Mouse (Mus musculus) stomach, embryonic 14.5 days (tissue): ENCODE data around the gene Pknox1. TPM values are rescaled to one million over a fixed set of nuclear protein-coding genes. Genes with fewer than 3 reads are reported as not detected.

Source experiments
- ATAC-seq: fragments of 200-750 bp; cut with Nextera tagmentation; 2 replicates; pipeline ENCODE4 v1.8.0; 2017; ENCODE audit warnings: low read depth, moderate TSS enrichment; ENCODE audit not compliant: insufficient number of reproducible peaks, insufficient read depth, low FRiP score
- H3K27ac ChIP-seq: fragments of 300-500 bp; sonication (generic); 2 replicates; pipeline ENCODE4 v1.5.1; 2014; ENCODE audit warnings: mild to moderate bottlenecking, low read length, moderate library complexity, mixed read lengths
- H3K27me3 ChIP-seq: fragments of 300-500 bp; sonication (generic); 2 replicates; pipeline ENCODE4 v1.6.1; 2014; ENCODE audit warnings: low read length, control low read depth, mixed read lengths; ENCODE audit not compliant: control insufficient read depth, insufficient read depth
- H3K36me3 ChIP-seq: fragments of 300-500 bp; sonication (generic); 2 replicates; pipeline ENCODE4 v1.6.1; 2014; ENCODE audit warnings: mild to moderate bottlenecking, control low read depth, low read length, moderate library complexity, mixed read lengths; ENCODE audit not compliant: control insufficient read depth, insufficient read depth
- H3K4me1 ChIP-seq: fragments of 300-500 bp; sonication (generic); 2 replicates; pipeline ENCODE4 v1.6.1; 2014; ENCODE audit warnings: low read length, control low read depth, mixed read lengths; ENCODE audit not compliant: control insufficient read depth, insufficient read depth
- H3K4me2 ChIP-seq: fragments of 300-500 bp; sonication (generic); replicated peaks from 2 replicates; pipeline ENCODE4 v1.6.1; 2014; ENCODE audit warnings: low read depth, low read length, control low read depth
- H3K4me3 ChIP-seq: fragments of 300-500 bp; sonication (generic); 2 replicates; pipeline ENCODE4 v1.5.1; 2014; ENCODE audit warnings: low read depth, low read length, control low read depth
- H3K9ac ChIP-seq: fragments of 300-500 bp; sonication (generic); replicated peaks from 2 replicates; pipeline ENCODE4 v1.6.1; 2014; ENCODE audit warnings: low read depth, mild to moderate bottlenecking, control low read depth, low read length, moderate library complexity, mixed read lengths
- H3K9me3 ChIP-seq: fragments of 300-500 bp; sonication (generic); 2 replicates; pipeline ENCODE4 v1.6.1; 2016; ENCODE audit warnings: low read depth, low read length, control low read depth; ENCODE audit not compliant: control insufficient read depth
- WGBS: fragments of 180-500 bp; shearing (Covaris S2); extraction: QIAGEN DNeasy Blood & Tissue Kit; methylation state at CpG from one replicate; pipeline ENCODE4 v1.1.7; 2014; 5-methylcytosine and 5-hydroxymethylcytosine counted together
- polyA plus RNA-seq: library from polyadenylated mRNA; unstranded; fragments of >200 nt; fragmentation: Nextera tagmentation; extraction: Ambion mirVana; gene quantifications from 2 replicates; pipeline ENCODE4 v1.2.1, GENCODE M21; 2014

The Pknox1 gene
- polyA plus RNA-seq, 1 experiment from 2014 or later: 45.1 TPM

- Histone ChIP-seq H3K4me2 (no peak overlapping the region), H3K9ac (no peak overlapping the region), H3K4me3 (no peak overlapping the region), H3K4me1 (0 out of 2 replicates have a peak, but pooled peaks cover 4% of the 10 kb centered on the region), H3K27ac (no peak overlapping the region), H3K36me3 (no peaks in the 10 kb centered on the region), H3K9me3 (no peaks in the 10 kb centered on the region), H3K27me3 (no peaks in the 10 kb centered on the region)
- WGBS: 78% methylated on average over 10 of the region's 10 CpGs
- ATAC-seq: no peak
Observed at GRCm38 (mm10) chr17:31576394-31577175, 12.1 kb downstream of the Pknox1 start.

- no peak for ATAC-seq
- 50% methylated on average over 3 of the region's 3 CpGs for WGBS
- Histone ChIP-seq H3K27ac (no peak overlapping the region), H3K4me2 (no peak overlapping the region), H3K9me3 (no peaks in the 10 kb centered on the region), H3K4me3 (no peak overlapping the region), H3K9ac (no peak overlapping the region), H3K36me3 (no peaks in the 10 kb centered on the region), H3K4me1 (0 out of 2 replicates have a peak, but pooled peaks cover 4% of the 10 kb centered on the region), H3K27me3 (no peaks in the 10 kb centered on the region)
Observed at GRCm38 (mm10) chr17:31580344-31580743, 15.8 kb downstream of the Pknox1 start.

GRCm38 (mm10) chr17:31583185-31583584, 18.7 kb downstream of the Pknox1 start:
- no peaks in the 10 kb centered on the region for H3K27me3 ChIP-seq
- peaks cover 3% of the 10 kb centered on the region; the same call in 1 of the 2 replicates for H3K36me3 ChIP-seq
- 62% methylated on average over 3 of the region's 3 CpGs for WGBS
- H3K4me2 ChIP-seq: no peak overlapping the region
- H3K9me3 ChIP-seq: no peaks in the 10 kb centered on the region
- H3K27ac ChIP-seq: no peak overlapping the region
- no peak overlapping the region for H3K4me3 ChIP-seq
- no peak overlapping the region for H3K9ac ChIP-seq
- H3K4me1 ChIP-seq: no peaks in the 10 kb centered on the region
- ATAC-seq: no peak

- H3K4me1 ChIP-seq: no peaks in the 10 kb centered on the region
- no peaks in the 10 kb centered on the region for H3K9me3 ChIP-seq
- no peak overlapping the region for H3K27ac ChIP-seq
- H3K4me2 ChIP-seq: no peak overlapping the region
- peaks cover 5% of the 10 kb centered on the region; the same call in 1 of the 2 replicates for H3K36me3 ChIP-seq
- H3K9ac ChIP-seq: no peak overlapping the region
- H3K4me3 ChIP-seq: no peak overlapping the region
- no peaks in the 10 kb centered on the region for H3K27me3 ChIP-seq
- no peak for ATAC-seq
- whole genome bisulfite sequencing: 78% methylated on average over 6 of the region's 6 CpGs
Observed at GRCm38 (mm10) chr17:31583781-31584180, 19.2 kb downstream of the Pknox1 start.

- Histone ChIP-seq H3K4me2 (no peak overlapping the region), H3K27ac (no peak overlapping the region)
- WGBS: 67% methylated on average over 7 of the region's 7 CpGs
Observed at GRCm38 (mm10) chr17:31588115-31588514, 23.6 kb downstream of the Pknox1 start.

GRCm38 (mm10) chr17:31588726-31589125, 24.2 kb downstream of the Pknox1 start:
- WGBS: 82% methylated on average over 4 of the region's 4 CpGs
- ATAC-seq: no peak
- no peak overlapping the region for H3K27ac ChIP-seq

More at GRCm38 (mm10) chr17:31588115-31588514, 23.6 kb downstream of the Pknox1 start:
- H3K9me3 ChIP-seq: no peaks in the 10 kb centered on the region
- no peak for ATAC-seq
- no peaks in the 10 kb centered on the region for H3K27me3 ChIP-seq
- H3K9ac ChIP-seq: no peak overlapping the region
- H3K36me3 ChIP-seq: peaks cover 29% of the 10 kb centered on the region
- H3K4me3 ChIP-seq: no peak overlapping the region
- no peaks in the 10 kb centered on the region for H3K4me1 ChIP-seq

GRCm38 (mm10) chr17:31590846-31591245, 26.3 kb downstream of the Pknox1 start:
- Histone ChIP-seq H3K4me2 (no peak overlapping the region), H3K36me3 (peaks cover 44% of the 10 kb centered on the region)
- 88% methylated on average over 11 of the region's 11 CpGs for WGBS

More at GRCm38 (mm10) chr17:31588726-31589125, 24.2 kb downstream of the Pknox1 start:
- Histone ChIP-seq H3K9ac (no peak overlapping the region), H3K4me3 (no peak overlapping the region), H3K4me1 (no peaks in the 10 kb centered on the region), H3K4me2 (no peak overlapping the region), H3K9me3 (no peaks in the 10 kb centered on the region), H3K36me3 (peaks cover 33% of the 10 kb centered on the region), H3K27me3 (no peaks in the 10 kb centered on the region)

GRCm38 (mm10) chr17:31594590-31594989, 30.1 kb downstream of the Pknox1 start:
- no peak for ATAC-seq
- WGBS: 72% methylated on average over 7 of the region's 7 CpGs
- Histone ChIP-seq H3K4me3 (no peak overlapping the region), H3K4me2 (no peak overlapping the region), H3K27ac (no peak overlapping the region), H3K27me3 (no peaks in the 10 kb centered on the region), H3K4me1 (no peaks in the 10 kb centered on the region), H3K36me3 (peaks cover 55% of the 10 kb centered on the region), H3K9me3 (no peaks in the 10 kb centered on the region), H3K9ac (no peak overlapping the region)

More at GRCm38 (mm10) chr17:31590846-31591245, 26.3 kb downstream of the Pknox1 start:
- Histone ChIP-seq H3K27me3 (no peaks in the 10 kb centered on the region), H3K4me3 (no peak overlapping the region), H3K9me3 (no peaks in the 10 kb centered on the region), H3K9ac (no peak overlapping the region), H3K27ac (no peak overlapping the region), H3K4me1 (no peaks in the 10 kb centered on the region)
- ATAC-seq: no peak
